Mouse (Mus musculus) heart, embryonic 11.5 days (tissue): ENCODE data around the gene Ccdc144b. TPM values are rescaled to one million over a fixed set of nuclear protein-coding genes. Genes with fewer than 3 reads are reported as not detected.

Experiments
- ATAC-seq: fragments of 200-750 bp; cut with Nextera tagmentation; replicated peaks from 2 replicates; pipeline ENCODE4 v1.8.0; 2017; ENCODE audit warnings: moderate library complexity; ENCODE audit not compliant: insufficient number of reproducible peaks, low FRiP score, low TSS enrichment
- H3K27ac ChIP-seq: fragments of 300-500 bp; sonication (generic); 2 replicates; pipeline ENCODE4 v1.5.1; 2014; ENCODE audit warnings: mild to moderate bottlenecking, low read depth, low read length
- H3K27me3 ChIP-seq: fragments of 300-500 bp; sonication (generic); 2 replicates; pipeline ENCODE4 v1.6.1; 2014; ENCODE audit warnings: mild to moderate bottlenecking, low read length, mixed read lengths; ENCODE audit not compliant: control insufficient read depth, insufficient read depth
- H3K36me3 ChIP-seq: fragments of 300-500 bp; sonication (generic); 2 replicates; pipeline ENCODE4 v1.6.1; 2014; ENCODE audit warnings: mild to moderate bottlenecking, low read length, moderate library complexity, mixed read lengths; ENCODE audit not compliant: control insufficient read depth, insufficient read depth
- H3K4me1 ChIP-seq: fragments of 300-500 bp; sonication (generic); 2 replicates; pipeline ENCODE4 v1.6.1; 2014; ENCODE audit warnings: low read length; ENCODE audit not compliant: control insufficient read depth, insufficient read depth
- H3K4me2 ChIP-seq: fragments of 300-500 bp; sonication (generic); 2 replicates; pipeline ENCODE4 v1.6.1; 2014; ENCODE audit warnings: mild to moderate bottlenecking, moderate library complexity
- H3K4me3 ChIP-seq: fragments of 300-500 bp; sonication (generic); 2 replicates; pipeline ENCODE4 v1.5.1; 2014; ENCODE audit warnings: low read depth, low read length
- H3K9ac ChIP-seq: fragments of 300-500 bp; sonication (generic); 2 replicates; pipeline ENCODE4 v1.6.1; 2014; ENCODE audit warnings: mild to moderate bottlenecking, low read depth, low read length, moderate library complexity
- H3K9me3 ChIP-seq: fragments of 300-500 bp; sonication (generic); replicated peaks from 2 replicates; pipeline ENCODE4 v1.6.1; 2016; ENCODE audit warnings: low read length; ENCODE audit not compliant: control insufficient read depth
- WGBS: fragments of 180-500 bp; shearing (Covaris S2); extraction: QIAGEN DNeasy Blood & Tissue Kit; methylation state at CpG from one replicate; pipeline ENCODE4 v1.1.7; 2014; ENCODE audit not compliant: insufficient replicate concordance; 5-methylcytosine and 5-hydroxymethylcytosine counted together
- polyA plus RNA-seq: library from polyadenylated mRNA; unstranded; fragments of >200 nt; fragmentation: Nextera tagmentation; extraction: Ambion mirVana; gene quantifications from 2 replicates; pipeline ENCODE4 v1.2.1, GENCODE M21; 2014

Ccdc144b gene
- polyA plus RNA-seq, 1 experiment from 2014 or later = 0.03 TPM

GRCm38 (mm10) chr3:35973551-35973950 lies 79.8 kb downstream of the Ccdc144b start:
- peaks cover 7% of the 10 kb centered on the region for H3K36me3 ChIP-seq
- H3K27ac ChIP-seq = no peak overlapping the region
- H3K9me3 ChIP-seq = no peaks in the 10 kb centered on the region
- no peak overlapping the region for H3K4me3 ChIP-seq
- H3K9ac ChIP-seq = no peak overlapping the region
- H3K4me2 ChIP-seq = no peak overlapping the region
- 67% methylated on average over 7 of the region's 7 CpGs for WGBS
- ATAC-seq = no peak
- H3K4me1 ChIP-seq = no peaks in the 10 kb centered on the region
- H3K27me3 ChIP-seq = no peaks in the 10 kb centered on the region

GRCm38 (mm10) chr3:35972985-35973384 lies 80.4 kb downstream of the Ccdc144b start:
- Histone ChIP-seq H3K27ac (no peak overlapping the region), H3K36me3 (peaks cover 7% of the 10 kb centered on the region), H3K9me3 (no peaks in the 10 kb centered on the region), H3K4me2 (no peak overlapping the region), H3K27me3 (no peaks in the 10 kb centered on the region), H3K9ac (no peak overlapping the region), H3K4me3 (no peak overlapping the region), H3K4me1 (no peaks in the 10 kb centered on the region)
- ATAC-seq = no peak
- WGBS = 78% methylated on average over 4 of the region's 4 CpGs

GRCm38 (mm10) chr3:35971149-35971548 lies 82.2 kb downstream of the Ccdc144b start:
- WGBS = 89% methylated on average over 12 of the region's 12 CpGs
- no peaks in the 10 kb centered on the region for H3K4me1 ChIP-seq
- H3K27ac ChIP-seq = no peak overlapping the region
- H3K9ac ChIP-seq = no peak overlapping the region
- peaks cover 7% of the 10 kb centered on the region for H3K36me3 ChIP-seq
- H3K9me3 ChIP-seq = no peaks in the 10 kb centered on the region
- ATAC-seq = no peak
- H3K27me3 ChIP-seq = no peaks in the 10 kb centered on the region
- no peak overlapping the region for H3K4me2 ChIP-seq
- H3K4me3 ChIP-seq = no peak overlapping the region

GRCm38 (mm10) chr3:35970441-35970840 lies 82.9 kb downstream of the Ccdc144b start:
- H3K36me3 ChIP-seq = peaks cover 7% of the 10 kb centered on the region
- H3K4me2 ChIP-seq = no peak overlapping the region
- H3K4me3 ChIP-seq = no peak overlapping the region
- H3K27me3 ChIP-seq = no peaks in the 10 kb centered on the region
- no peak overlapping the region for H3K27ac ChIP-seq
- H3K4me1 ChIP-seq = no peaks in the 10 kb centered on the region
- no peak overlapping the region for H3K9ac ChIP-seq
- no peaks in the 10 kb centered on the region for H3K9me3 ChIP-seq
- no peak for ATAC-seq
- 86% methylated on average over 4 of the region's 4 CpGs for WGBS

GRCm38 (mm10) chr3:35967366-35967921 lies 85.9 kb downstream of the Ccdc144b start:
- no peak overlapping the region for H3K27ac ChIP-seq
- no peaks in the 10 kb centered on the region for H3K4me1 ChIP-seq
- peaks cover 10% of the 10 kb centered on the region for H3K36me3 ChIP-seq
- no peaks in the 10 kb centered on the region for H3K27me3 ChIP-seq
- H3K4me2 ChIP-seq = no peak overlapping the region
- H3K4me3 ChIP-seq = no peak overlapping the region
- no peak for ATAC-seq
- no peaks in the 10 kb centered on the region for H3K9me3 ChIP-seq
- no peak overlapping the region for H3K9ac ChIP-seq
- WGBS = 92% methylated on average over 8 of the region's 8 CpGs

- H3K36me3 ChIP-seq = peaks cover 6% of the 10 kb centered on the region
These were observed 86.9 kb downstream of the Ccdc144b start for GRCm38 (mm10) chr3:35966493-35966892.

GRCm38 (mm10) chr3:35964928-35965327 lies 88.4 kb downstream of the Ccdc144b start:
- H3K4me2 ChIP-seq = no peak overlapping the region
- no peak overlapping the region for H3K9ac ChIP-seq
- H3K4me1 ChIP-seq = no peaks in the 10 kb centered on the region
- H3K27ac ChIP-seq = no peak overlapping the region
- no peak for ATAC-seq
- peaks cover 8% of the 10 kb centered on the region for H3K36me3 ChIP-seq
- H3K27me3 ChIP-seq = no peaks in the 10 kb centered on the region
- no peaks in the 10 kb centered on the region for H3K9me3 ChIP-seq
- H3K4me3 ChIP-seq = no peak overlapping the region
- WGBS = 65% methylated on average over 4 of the region's 4 CpGs

More at GRCm38 (mm10) chr3:35966493-35966892, 86.9 kb downstream of the Ccdc144b start:
- no peak for ATAC-seq
- WGBS = 83% methylated on average over 2 of the region's 2 CpGs
- Histone ChIP-seq H3K4me3 (no peak overlapping the region), H3K4me2 (no peak overlapping the region), H3K9me3 (no peaks in the 10 kb centered on the region), H3K4me1 (no peaks in the 10 kb centered on the region), H3K27me3 (no peaks in the 10 kb centered on the region), H3K27ac (no peak overlapping the region), H3K9ac (no peak overlapping the region)

- no peak overlapping the region for H3K9ac ChIP-seq
- ATAC-seq = no peak
- no peaks in the 10 kb centered on the region for H3K9me3 ChIP-seq
- WGBS = 82% methylated on average over 5 of the region's 5 CpGs
- peaks cover 8% of the 10 kb centered on the region for H3K36me3 ChIP-seq
- no peak overlapping the region for H3K27ac ChIP-seq
- no peaks in the 10 kb centered on the region for H3K27me3 ChIP-seq
- H3K4me2 ChIP-seq = no peak overlapping the region
- no peak overlapping the region for H3K4me3 ChIP-seq
- no peaks in the 10 kb centered on the region for H3K4me1 ChIP-seq
These were observed 89.4 kb downstream of the Ccdc144b start for GRCm38 (mm10) chr3:35963921-35964320.

GRCm38 (mm10) chr3:35963401-35963800 lies 89.9 kb downstream of the Ccdc144b start:
- Histone ChIP-seq H3K36me3 (peaks cover 8% of the 10 kb centered on the region; the same call in 1 of the 2 replicates), H3K4me3 (no peak overlapping the region), H3K4me1 (no peaks in the 10 kb centered on the region), H3K27ac (no peak overlapping the region), H3K4me2 (no peak overlapping the region), H3K27me3 (no peaks in the 10 kb centered on the region), H3K9ac (no peak overlapping the region), H3K9me3 (no peaks in the 10 kb centered on the region)
- no peak for ATAC-seq
- 92% methylated on average over 4 of the region's 4 CpGs for WGBS
